Mouse (Mus musculus) midbrain, embryonic 10.5 days (tissue): ENCODE results near the gene Mcm8. TPM values are rescaled to one million over a fixed set of nuclear protein-coding genes. Genes with fewer than 3 reads are reported as not detected.
A peak's percentile ranks its signal among the peaks of the same experiment; 100 is the strongest.

ENCODE experiments used
- DNase-seq: peaks from one replicate; pipeline ENCODE4 v3.0.0-alpha.2; 2017; ENCODE audit warnings: low spot score
- H3K27ac ChIP-seq: fragments of 300-500 bp; sonication (generic); replicated peaks from 2 replicates; pipeline ENCODE4 v1.5.1; 2016; ENCODE audit warnings: mild to moderate bottlenecking
- H3K27me3 ChIP-seq: fragments of 300-500 bp; sonication (generic); 2 replicates; pipeline ENCODE4 v1.6.1; 2016; ENCODE audit warnings: low read depth, mild to moderate bottlenecking; ENCODE audit not compliant: poor library complexity, severe bottlenecking
- H3K36me3 ChIP-seq: fragments of 300-500 bp; sonication (generic); 2 replicates; pipeline ENCODE4 v1.6.1; 2016; ENCODE audit warnings: mild to moderate bottlenecking, moderate library complexity
- H3K4me1 ChIP-seq: fragments of 300-500 bp; sonication (generic); 2 replicates; pipeline ENCODE4 v1.6.1; 2016
- H3K4me3 ChIP-seq: fragments of 300-500 bp; sonication (generic); 2 replicates; pipeline ENCODE4 v1.5.1; 2016; ENCODE audit warnings: mild to moderate bottlenecking, moderate library complexity
- H3K9me3 ChIP-seq: fragments of 300-500 bp; sonication (generic); replicated peaks from 2 replicates; pipeline ENCODE4 v1.6.1; 2016; ENCODE audit warnings: mild to moderate bottlenecking
- WGBS: fragments of 180-500 bp; shearing (Covaris S2); methylation state at CpG from one replicate; pipeline ENCODE4 v1.1.7; 2016; 5-methylcytosine and 5-hydroxymethylcytosine counted together
- polyA plus RNA-seq: library from polyadenylated mRNA; unstranded; fragments of >200 nt; fragmentation: Nextera tagmentation; extraction: Ambion mirVana; gene quantifications from 2 replicates; pipeline ENCODE4 v1.2.1, GENCODE M21; 2016

Gene Mcm8
- polyA plus RNA-seq, 1 experiment from 2014 or later: 31.7 TPM

DNA sequence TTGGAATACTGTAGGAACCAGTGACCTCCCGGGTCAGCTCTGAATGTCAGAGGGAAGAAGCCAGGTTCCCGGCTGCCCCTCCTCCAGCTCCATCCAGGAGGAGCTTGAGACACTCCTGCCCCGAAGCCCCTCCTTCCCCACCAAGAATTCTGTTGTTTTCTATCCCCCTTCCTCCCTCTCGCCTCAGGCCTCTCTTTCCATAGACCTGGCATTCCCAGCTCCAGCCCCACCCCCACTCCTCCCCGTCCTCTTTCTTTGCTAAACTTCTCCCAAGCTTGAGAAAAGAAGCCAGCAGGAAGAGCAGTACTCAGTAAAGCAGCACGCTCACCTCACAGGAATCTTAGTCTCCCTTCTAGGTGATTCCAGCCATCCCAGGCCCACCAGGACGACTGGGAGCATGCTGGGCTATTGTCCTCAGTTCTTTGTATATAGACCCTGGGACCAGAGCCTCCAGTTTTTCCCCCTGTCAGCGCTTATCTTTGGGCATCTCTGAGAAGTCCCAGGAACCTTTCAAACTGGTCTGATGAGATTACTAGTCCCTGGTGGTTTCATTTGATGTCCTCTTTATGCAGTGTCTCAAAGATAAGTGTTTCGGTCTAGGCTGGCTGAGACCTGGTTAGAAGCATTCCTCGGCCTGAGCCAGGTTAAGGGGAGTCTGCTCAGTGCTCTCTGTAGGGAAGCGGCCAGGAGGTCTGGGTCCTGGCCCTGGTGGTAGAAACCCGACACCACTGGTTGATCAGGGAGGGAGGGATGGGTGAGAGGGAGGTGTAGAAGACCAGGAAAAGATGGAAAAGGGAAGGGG, 65.1 kb downstream of the Mcm8 start, which contains the start of gene Lrrn4:
Gene Lrrn4, minus strand, starts transcription at position 48 of the 802 bp plus-strand sequence.
- DNase-seq: peak; percentile 19
- 3% methylated on average over 12 of the region's 12 CpGs for WGBS

DNA sequence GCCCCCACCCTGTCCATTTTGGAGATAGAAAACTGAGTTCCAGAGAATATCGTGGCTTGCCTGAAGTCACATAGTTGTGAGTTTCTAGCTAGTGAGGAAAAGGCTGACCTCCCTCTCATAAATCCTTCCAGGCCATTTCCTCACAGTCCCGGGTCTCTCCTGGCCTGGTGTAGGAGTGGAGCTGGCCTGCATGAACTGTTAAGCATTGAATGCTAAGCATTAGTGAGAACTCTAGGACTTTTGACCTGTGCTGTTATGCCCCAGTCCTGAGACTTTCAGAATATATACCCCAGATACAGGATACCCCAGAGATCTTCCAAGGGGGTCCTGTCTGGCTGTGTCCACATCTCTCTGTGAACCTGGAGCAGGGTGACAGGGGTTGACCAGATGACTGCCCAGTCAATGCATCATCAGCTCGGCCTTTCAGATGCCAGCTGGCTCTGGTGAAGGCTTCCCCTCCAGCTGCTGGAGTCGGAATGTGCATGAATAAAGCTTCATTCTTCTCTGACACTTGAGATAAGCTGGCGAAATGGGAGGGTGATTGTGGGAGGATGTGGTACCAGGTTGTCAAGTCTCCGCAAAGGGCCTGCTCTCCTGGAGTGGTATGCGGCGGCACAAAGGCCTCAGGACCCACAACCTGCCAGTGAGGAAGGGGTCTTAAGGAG, 68.5 kb downstream of the Mcm8 start:
- DNase-seq: no peak
- no peak overlapping the region for H3K4me3 ChIP-seq
- no peaks in the 10 kb centered on the region for H3K9me3 ChIP-seq
- H3K27me3 ChIP-seq: peaks cover 28% of the 10 kb centered on the region
- peaks cover 21% of the 10 kb centered on the region for H3K4me1 ChIP-seq
- H3K27ac ChIP-seq: no peak overlapping the region
- no peaks in the 10 kb centered on the region for H3K36me3 ChIP-seq
- WGBS: 86% methylated on average over 8 of the region's 8 CpGs

More for the DNA sequence above, 65.1 kb downstream of the Mcm8 start, which contains the start of gene Lrrn4:
- peak within 1 kb of the TSS; percentile 69 for H3K4me3 ChIP-seq
- H3K27ac ChIP-seq: peak within 1 kb of the TSS; percentile 65; the same call in 1 of the 2 replicates
- no peaks in the 10 kb centered on the region for H3K9me3 ChIP-seq
- no peaks in the 10 kb centered on the region for H3K36me3 ChIP-seq
- H3K4me1 ChIP-seq: peaks cover 30% of the 10 kb centered on the region
- peaks cover 58% of the 10 kb centered on the region for H3K27me3 ChIP-seq

DNA sequence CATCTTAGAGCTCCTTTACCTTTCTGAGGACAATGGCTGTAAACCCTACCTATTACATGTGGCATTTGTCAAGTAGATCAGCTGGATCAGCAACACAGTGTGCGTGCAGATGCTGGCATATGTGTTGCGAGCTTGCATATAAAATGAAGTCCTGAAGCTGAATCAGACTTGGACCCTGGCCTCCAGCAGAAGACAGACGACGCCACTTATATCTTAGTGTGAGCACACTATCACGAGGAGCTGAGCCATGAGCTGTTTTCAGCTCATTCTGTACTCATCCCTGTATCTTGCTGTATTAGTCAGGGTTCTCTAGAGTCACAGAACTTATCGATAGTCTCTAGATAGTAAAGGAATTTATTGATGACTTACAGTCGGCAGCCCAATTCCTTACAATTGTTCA, 69.4 kb downstream of the Mcm8 start:
- peaks cover 13% of the 10 kb centered on the region for H3K4me1 ChIP-seq
- H3K27me3 ChIP-seq: peaks cover 19% of the 10 kb centered on the region
- no peak overlapping the region for H3K4me3 ChIP-seq
- no peaks in the 10 kb centered on the region for H3K9me3 ChIP-seq
- no peak for DNase-seq
- 91% methylated on average over 7 of the region's 7 CpGs for WGBS
- no peaks in the 10 kb centered on the region for H3K36me3 ChIP-seq
- H3K27ac ChIP-seq: no peak overlapping the region

Other genes with a start within 250 kb of the Mcm8 start
- gene Gpcpd1, start 228.4 kb upstream of the Mcm8 start, polyA plus RNA-seq: 29.2 and 41.1 TPM in 2 replicates
- 16.4 and 20.4 TPM in 2 replicates for gene Shld1, start 129.2 kb upstream of the Mcm8 start, polyA plus RNA-seq
- gene Chgb, start 34.9 kb upstream of the Mcm8 start, polyA plus RNA-seq: 6.2 and 17.8 TPM in 2 replicates
- gene Trmt6, start 86 bp upstream of the Mcm8 start, polyA plus RNA-seq: 38.2 and 42.8 TPM in 2 replicates
- gene Crls1, start 30.5 kb downstream of the Mcm8 start, polyA plus RNA-seq: 6.5 and 7.6 TPM in 2 replicates
- gene Lrrn4, start 64.8 kb downstream of the Mcm8 start, polyA plus RNA-seq: 0.22 and 0.26 TPM in 2 replicates
- gene Fermt1, start 129.8 kb downstream of the Mcm8 start, polyA plus RNA-seq: 4.3 and 5.1 TPM in 2 replicates